Mouse (Mus musculus) spleen, adult 2 months (tissue): ENCODE data around the gene Cep164. TPM values are rescaled to one million over a fixed set of nuclear protein-coding genes. Genes with fewer than 3 reads are reported as not detected.
"Not testable (repeated sequence)": the region's sequence is repeated elsewhere in the genome, so short reads cannot be mapped to it uniquely, and the experiment has no call there.

ENCODE experiments used
- DNase-seq, 2 experiments: peaks; one replicate each; pipeline versions ENCODE4 v3.0.0 to v3.0.0-alpha.2; 2012 to 2021; ENCODE audit warnings: low spot score in 2 of 2, low read depth in 1 of 2
- H3K27ac ChIP-seq: fragments of 200-500 bp; 2 replicates; pipeline ENCODE4 v1.5.1; 2012; ENCODE audit warnings: low read length, inconsistent platforms; ENCODE audit not compliant: insufficient read depth
- H3K27me3 ChIP-seq: fragments of 200-500 bp; 2 replicates; pipeline ENCODE4 v1.6.1; 2012; ENCODE audit warnings: mild to moderate bottlenecking, moderate library complexity, low read length, inconsistent platforms; ENCODE audit not compliant: control insufficient read depth, insufficient read depth
- H3K36me3 ChIP-seq: fragments of 200-500 bp; 2 replicates; pipeline ENCODE4 v1.6.1; 2012; ENCODE audit warnings: mild to moderate bottlenecking, low read length, inconsistent platforms; ENCODE audit not compliant: control insufficient read depth, insufficient read depth
- H3K4me1 ChIP-seq: fragments of 200-500 bp; 2 replicates; pipeline ENCODE4 v1.6.1; 2011; ENCODE audit warnings: inconsistent platforms; ENCODE audit not compliant: control insufficient read depth, insufficient read depth, insufficient read length
- H3K4me3 ChIP-seq: fragments of 200-500 bp; 2 replicates; pipeline ENCODE4 v1.5.1; 2011; ENCODE audit warnings: mild to moderate bottlenecking, inconsistent platforms; ENCODE audit not compliant: insufficient read depth, insufficient read length; ENCODE audit errors: extremely low read depth
- CTCF ChIP-seq: fragments of 200-500 bp; IDR thresholded peaks from 2 replicates; pipeline ENCODE4 v1.5.1; 2011; ENCODE audit warnings: mild to moderate bottlenecking, inconsistent platforms; ENCODE audit not compliant: insufficient read depth, insufficient read length, insufficient replicate concordance; ENCODE audit errors: extremely low read depth
- POLR2A ChIP-seq: fragments of 200-500 bp; IDR thresholded peaks from 2 replicates; pipeline ENCODE4 v1.6.1; 2011; ENCODE audit warnings: low read depth, low read length, inconsistent platforms
- WGBS: fragments of 180-500 bp; shearing (Covaris S2); methylation state at CpG from one replicate; pipeline ENCODE4 v1.1.7; 2018; 5-methylcytosine and 5-hydroxymethylcytosine counted together
- polyA plus RNA-seq: library from polyadenylated mRNA; depleted of rRNA; stranded (reverse); fragments of >200 nt; gene quantifications from 2 replicates; pipeline ENCODE4 v1.2.3, GENCODE M21; 2012

Gene Cep164
- polyA plus RNA-seq, 1 experiment: 19.6 TPM

DNA sequence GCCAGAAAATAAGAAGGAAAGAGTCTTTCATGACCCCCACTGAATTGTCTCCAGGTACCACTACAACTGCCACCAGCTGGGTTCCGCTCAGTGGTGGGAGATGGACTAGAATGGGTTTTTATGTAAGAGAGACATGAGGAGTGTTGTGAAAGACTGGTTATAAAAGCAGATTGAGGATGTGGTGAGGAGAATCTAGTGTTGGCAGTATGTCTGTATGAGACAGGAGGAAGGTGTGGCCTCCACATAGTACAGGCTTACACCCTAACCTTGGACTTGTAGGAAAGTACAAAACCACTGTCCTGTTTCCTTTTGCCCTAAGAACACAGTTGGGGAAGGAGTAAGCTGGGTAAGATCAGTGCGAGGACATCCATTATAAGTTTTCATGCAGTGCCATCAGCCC, 25.2 kb upstream of the Cep164 start:
- no peak for DNase-seq
- WGBS: 56% methylated on average over 2 of the region's 2 CpGs
- H3K27me3 ChIP-seq: no peaks in the 10 kb centered on the region
- H3K27ac ChIP-seq: no peak overlapping the region
- peaks cover 1% of the 10 kb centered on the region; the same call in 1 of the 2 replicates for H3K36me3 ChIP-seq
- H3K4me3 ChIP-seq: no peak overlapping the region
- no peak for TF ChIP-seq CTCF
- TF ChIP-seq POLR2A: no peak
- peaks cover 5% of the 10 kb centered on the region; the same call in 1 of the 2 replicates for H3K4me1 ChIP-seq

GRCm38 (mm10) chr9:45851776-45852175, 23.3 kb upstream of the Cep164 start:
- H3K4me1 ChIP-seq: peaks cover 9% of the 10 kb centered on the region; the same call in 1 of the 2 replicates
- no peak overlapping the region for H3K4me3 ChIP-seq
- no peak for DNase-seq
- H3K36me3 ChIP-seq: no peaks in the 10 kb centered on the region
- H3K27me3 ChIP-seq: no peaks in the 10 kb centered on the region
- no peak overlapping the region for H3K27ac ChIP-seq
- TF ChIP-seq CTCF: no peak
- TF ChIP-seq POLR2A: no peak
- 93% methylated on average over 2 of the region's 2 CpGs for WGBS

DNA sequence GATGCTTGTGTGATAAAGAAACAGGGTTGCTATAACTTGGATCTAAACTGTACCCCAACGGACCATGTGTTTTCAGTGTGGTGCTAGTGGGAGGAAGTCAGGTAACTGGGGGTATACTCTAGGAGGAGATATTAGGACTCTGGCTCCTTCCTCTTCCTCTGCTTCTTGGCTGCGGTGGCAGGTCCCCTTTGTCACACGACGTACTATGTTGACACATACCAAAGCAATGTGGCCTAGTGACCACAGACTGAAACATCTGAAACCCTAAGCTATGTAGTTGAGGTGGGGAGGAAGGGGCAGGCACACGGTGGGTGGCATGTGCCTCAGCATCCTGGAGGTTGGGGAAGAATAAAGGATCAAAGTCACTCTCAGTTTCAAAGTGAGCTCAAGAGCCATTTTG, 22.8 kb upstream of the Cep164 start:
- DNase-seq: no peak
- WGBS: 16% methylated on average over 5 of the region's 5 CpGs
- Histone ChIP-seq H3K36me3 (no peaks in the 10 kb centered on the region), H3K4me3 (no peak overlapping the region), H3K4me1 (peaks cover 9% of the 10 kb centered on the region; the same call in 1 of the 2 replicates), H3K27ac (no peak overlapping the region), H3K27me3 (no peaks in the 10 kb centered on the region)
- no peak for TF ChIP-seq CTCF
- no peak for TF ChIP-seq POLR2A

DNA sequence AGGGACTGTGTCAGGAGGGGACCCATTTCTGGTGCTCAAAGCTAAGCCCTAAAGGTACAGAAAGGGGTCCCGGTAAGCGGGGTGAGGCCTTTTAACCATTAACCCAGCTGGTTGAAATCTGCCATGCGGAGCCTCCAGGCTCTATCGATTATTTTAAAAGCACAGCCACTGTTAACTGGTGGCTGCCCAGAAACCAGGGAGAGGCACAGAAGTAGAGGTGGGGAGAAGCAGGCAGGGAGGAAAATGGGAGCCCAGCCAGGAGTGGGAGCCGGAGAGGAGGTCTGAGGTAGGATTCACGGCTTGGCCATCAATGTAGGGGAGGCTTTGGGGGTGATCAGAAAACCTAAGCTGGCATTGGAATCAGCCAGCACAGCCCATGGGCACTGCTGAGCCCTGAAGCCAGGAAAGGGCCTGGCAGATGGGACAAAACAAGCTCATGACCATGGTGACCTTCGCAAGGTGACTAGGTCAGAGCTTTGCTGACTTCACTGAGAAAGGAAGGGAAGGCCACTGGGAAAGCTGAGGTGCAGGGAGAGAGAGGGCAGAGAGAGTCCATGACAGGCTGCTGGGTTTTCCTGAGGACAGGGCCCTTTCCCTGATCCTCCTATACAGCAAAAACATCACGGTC, 22.2 kb upstream of the Cep164 start:
- WGBS: 86% methylated on average over 8 of the region's 8 CpGs
- no peak for DNase-seq
- no peak overlapping the region for H3K27ac ChIP-seq

GRCm38 (mm10) chr9:45849528-45850408, 21.3 kb upstream of the Cep164 start:
- Histone ChIP-seq H3K36me3 (no peaks in the 10 kb centered on the region), H3K27ac (0 out of 2 replicates have a peak overlapping the region, but pooled peaks have one; percentile 9), H3K4me1 (peaks cover 9% of the 10 kb centered on the region; the same call in 1 of the 2 replicates), H3K4me3 (no peak overlapping the region), H3K27me3 (no peaks in the 10 kb centered on the region)
- 87% methylated on average over 9 of the region's 9 CpGs for WGBS
- no peak for DNase-seq
- no peak for TF ChIP-seq POLR2A
- TF ChIP-seq CTCF: no peak

More for the DNA sequence above, 22.2 kb upstream of the Cep164 start:
- Histone ChIP-seq H3K36me3 (no peaks in the 10 kb centered on the region), H3K4me3 (no peak overlapping the region), H3K4me1 (peaks cover 9% of the 10 kb centered on the region; the same call in 1 of the 2 replicates), H3K27me3 (no peaks in the 10 kb centered on the region)
- no peak for TF ChIP-seq CTCF
- TF ChIP-seq POLR2A: no peak

DNA sequence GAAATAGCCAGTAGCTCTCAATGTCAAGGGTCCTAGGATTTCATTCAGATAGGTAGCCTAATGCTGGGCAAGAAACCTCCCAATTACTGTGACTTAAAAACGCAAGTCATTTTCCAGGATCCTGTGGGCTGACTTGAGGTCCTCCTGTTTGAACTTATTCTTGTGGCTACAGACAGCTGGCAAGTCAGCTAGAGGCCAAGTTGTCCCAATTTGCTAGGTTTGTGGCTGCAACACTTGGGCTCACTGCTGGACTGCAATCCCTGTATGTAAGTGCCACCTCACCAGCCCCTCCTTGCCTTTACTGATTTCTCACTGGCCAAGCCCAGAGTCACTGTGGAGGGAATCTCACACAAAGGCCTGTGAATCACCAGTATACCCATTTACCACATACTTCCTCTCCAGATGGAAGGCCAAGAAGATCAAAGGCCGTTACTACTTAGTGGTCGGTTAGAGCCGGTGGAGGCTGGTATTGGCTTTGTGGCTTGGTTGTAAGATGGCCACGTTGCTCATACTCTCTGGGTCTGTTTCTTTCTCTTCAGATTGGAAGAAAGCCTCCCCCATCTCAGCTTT, 18.5 kb upstream of the Cep164 start:
- 15% methylated on average over 5 of the region's 5 CpGs for WGBS
- no peak for DNase-seq
- peaks cover 4% of the 10 kb centered on the region; the same call in 1 of the 2 replicates for H3K4me1 ChIP-seq
- no peaks in the 10 kb centered on the region for H3K27me3 ChIP-seq
- no peak overlapping the region for H3K27ac ChIP-seq
- TF ChIP-seq POLR2A: no peak
- TF ChIP-seq CTCF: no peak
- no peaks in the 10 kb centered on the region for H3K36me3 ChIP-seq
- H3K4me3 ChIP-seq: no peak overlapping the region

- not testable (repeated sequence) for H3K4me1 ChIP-seq, H3K27me3 ChIP-seq, H3K4me3 ChIP-seq, DNase-seq, H3K36me3 ChIP-seq, H3K27ac ChIP-seq
- 43% methylated on average over 2 of the region's 2 CpGs for WGBS
Measured at GRCm38 (mm10) chr9:45846176-45846575, 17.7 kb upstream of the Cep164 start.
